Mouse (Mus musculus) MEL-GATA-1-ER (cell line): ENCODE results near the gene Hnf4a.
"Not testable (repeated sequence)": the region's sequence is repeated elsewhere in the genome, so short reads cannot be mapped to it uniquely, and the experiment has no call there.

Experiments used
- DNase-seq: peaks from one replicate; pipeline ENCODE4 v3.0.0-alpha.2; 2012; ENCODE audit warnings: low read depth; ENCODE audit errors: extremely low read depth

Hnf4a gene

DNA sequence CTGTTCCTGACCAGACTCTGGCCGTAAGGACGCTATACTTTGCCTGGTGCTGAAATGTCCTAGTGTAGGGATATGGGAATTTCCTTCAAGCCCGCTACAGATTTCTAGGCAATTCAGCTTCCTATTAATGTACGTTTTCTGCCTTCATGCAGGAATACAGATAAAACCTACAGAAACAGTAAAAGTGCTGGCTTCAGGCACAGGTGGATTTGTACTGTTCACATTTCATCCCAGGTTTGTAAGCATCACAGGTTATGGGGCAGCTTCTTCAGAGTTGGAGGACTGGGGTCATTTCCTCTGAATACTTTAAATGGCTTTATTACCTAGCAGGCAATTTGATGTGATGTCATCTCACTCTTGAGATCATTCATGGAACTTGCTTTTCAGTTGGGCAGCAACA is 111.3 kb downstream of the Hnf4a start:
- DNase-seq, result no peak

DNA sequence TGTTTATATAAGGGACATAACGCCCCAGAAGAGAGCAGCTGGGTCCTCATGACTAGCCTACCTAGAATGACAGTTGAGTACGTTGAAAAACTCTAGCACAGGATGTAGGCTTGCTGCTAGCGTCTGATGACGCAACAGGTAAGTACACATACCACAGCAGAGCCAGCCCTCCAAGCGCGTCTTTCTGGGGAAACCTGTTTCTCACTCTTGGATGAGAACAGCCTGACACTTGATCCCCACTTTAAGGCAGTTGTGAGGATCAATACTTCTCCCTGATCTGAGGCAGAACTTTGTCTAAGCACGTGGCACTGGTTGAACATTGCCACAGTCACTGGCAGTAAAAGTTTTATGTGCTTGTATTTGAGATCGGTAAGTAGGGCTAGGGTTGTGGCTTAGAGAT is 113.8 kb downstream of the Hnf4a start:
- DNase-seq, result no peak

DNA sequence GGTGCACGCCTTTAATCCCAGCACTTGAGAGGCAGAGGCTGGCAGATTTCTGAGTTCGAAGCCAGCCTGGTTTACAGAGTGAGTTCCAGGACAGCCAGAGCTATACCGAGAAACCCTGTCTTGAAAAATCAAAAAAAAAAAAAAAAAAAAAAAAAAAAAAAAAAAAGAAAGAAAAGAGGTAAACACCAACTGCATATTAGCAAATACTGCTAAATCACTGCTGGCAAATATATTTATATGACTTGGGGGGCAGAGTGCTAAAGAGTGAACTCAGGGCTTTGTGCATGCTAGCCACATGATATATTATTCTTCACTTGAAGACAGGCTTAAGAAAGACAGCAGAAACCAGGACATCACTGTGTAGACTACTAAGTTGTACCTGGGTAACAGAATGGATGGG is 114.8 kb downstream of the Hnf4a start:
- DNase-seq, result not testable (repeated sequence)
